Mouse (Mus musculus) heart, postnatal 0 days (tissue): ENCODE measurements around the gene Tbc1d17. TPM values are rescaled to one million over a fixed set of nuclear protein-coding genes. Genes with fewer than 3 reads are reported as not detected.

Experiments
- ATAC-seq: fragments of 200-750 bp; cut with Nextera tagmentation; 2 replicates; pipeline ENCODE4 v1.8.0; 2017; ENCODE audit warnings: low read depth, moderate number of reproducible peaks, moderate library complexity; ENCODE audit not compliant: insufficient read depth
- DNase-seq: peaks from one replicate; pipeline ENCODE4 v3.0.0-alpha.2; 2016; ENCODE audit warnings: low spot score
- H3K27ac ChIP-seq: fragments of 300-500 bp; sonication (generic); 2 replicates; pipeline ENCODE4 v1.5.1; 2014; ENCODE audit warnings: low read depth, mild to moderate bottlenecking
- H3K27me3 ChIP-seq: fragments of 300-500 bp; sonication (generic); 2 replicates; pipeline ENCODE4 v1.6.1; 2014; ENCODE audit warnings: low read length, mixed read lengths; ENCODE audit not compliant: control insufficient read depth, insufficient read depth
- H3K36me3 ChIP-seq: fragments of 300-500 bp; sonication (generic); replicated peaks from 2 replicates; pipeline ENCODE4 v1.6.1; 2014; ENCODE audit warnings: low read length, mixed read lengths; ENCODE audit not compliant: control insufficient read depth, insufficient read depth
- H3K4me1 ChIP-seq: fragments of 300-500 bp; sonication (generic); 2 replicates; pipeline ENCODE4 v1.6.1; 2014; ENCODE audit warnings: antibody characterized with exemption; ENCODE audit not compliant: control insufficient read depth, insufficient read depth
- H3K4me2 ChIP-seq: fragments of 300-500 bp; sonication (generic); 2 replicates; pipeline ENCODE4 v1.6.1; 2014; ENCODE audit warnings: low read depth, mild to moderate bottlenecking, low read length, moderate library complexity
- H3K4me3 ChIP-seq: fragments of 300-500 bp; sonication (generic); 2 replicates; pipeline ENCODE4 v1.5.1; 2014; ENCODE audit warnings: low read depth, low read length
- H3K9ac ChIP-seq: fragments of 300-500 bp; sonication (generic); replicated peaks from 2 replicates; pipeline ENCODE4 v1.6.1; 2014; ENCODE audit warnings: low read depth, low read length, mixed read lengths
- H3K9me3 ChIP-seq: fragments of 300-500 bp; sonication (generic); replicated peaks from 2 replicates; pipeline ENCODE4 v1.6.1; 2016; ENCODE audit warnings: low read length; ENCODE audit not compliant: control insufficient read depth
- CTCF ChIP-seq: IDR thresholded peaks from 2 replicates; pipeline ENCODE4 v1.5.1; 2016; ENCODE audit warnings: antibody characterized with exemption, control low read depth, low read depth
- EP300 ChIP-seq: IDR thresholded peaks from 2 replicates; pipeline ENCODE4 v1.6.1; 2016; ENCODE audit warnings: antibody characterized with exemption, low read depth
- WGBS: fragments of 180-500 bp; shearing (Covaris S2); extraction: QIAGEN DNeasy Blood & Tissue Kit; methylation state at CpG from one replicate; pipeline ENCODE4 v1.1.7; 2014; 5-methylcytosine and 5-hydroxymethylcytosine counted together
- polyA plus RNA-seq: library from polyadenylated mRNA; unstranded; fragments of >200 nt; fragmentation: Nextera tagmentation; extraction: Ambion mirVana; gene quantifications from 2 replicates; pipeline ENCODE4 v1.2.1, GENCODE M21; 2015
- total RNA-seq: library from RNA; depleted of rRNA; stranded (reverse); fragments of >200 nt; gene quantifications from 2 replicates; pipeline ENCODE4 v1.2.3, GENCODE M21; 2014; ENCODE audit warnings: low replicate concordance

Gene Tbc1d17
- total and polyA plus RNA-seq, 2 experiments from 2014 or later: 51.7 to 101 TPM

DNA sequence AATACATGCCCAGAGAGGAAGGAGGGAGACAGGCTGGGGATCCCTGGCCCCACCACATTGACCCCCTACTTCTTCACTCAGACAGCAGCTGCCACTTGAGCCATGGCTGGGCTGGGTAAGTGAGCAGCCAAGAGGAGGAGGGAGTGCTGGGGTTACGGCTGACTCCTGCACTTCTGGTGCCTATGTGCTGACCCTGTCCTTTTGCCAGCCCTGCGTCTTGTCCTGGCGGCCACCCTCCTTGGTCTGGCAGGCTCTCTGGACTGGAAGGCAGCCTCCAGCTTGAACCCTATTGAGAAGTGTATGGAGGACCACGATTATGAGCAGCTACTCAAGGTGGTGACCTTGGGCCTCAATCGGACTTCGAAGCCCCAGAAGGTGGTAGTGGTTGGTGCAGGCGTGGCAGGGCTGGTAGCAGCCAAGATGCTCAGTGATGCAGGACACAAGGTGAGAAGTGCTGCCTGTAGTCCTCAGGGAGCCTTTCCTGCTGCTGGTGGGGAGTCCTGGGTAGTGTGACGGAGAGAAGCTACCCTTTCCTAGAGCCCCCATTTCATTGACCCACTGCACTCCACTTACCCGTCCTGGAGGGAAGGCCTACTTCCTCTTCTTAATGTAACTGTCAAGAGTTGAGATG, 12.3 kb downstream of the Tbc1d17 start:
- H3K4me2 ChIP-seq: no peak overlapping the region
- H3K36me3 ChIP-seq: peaks cover 18% of the 10 kb centered on the region
- ATAC-seq: no peak
- no peaks in the 10 kb centered on the region for H3K9me3 ChIP-seq
- H3K9ac ChIP-seq: no peak overlapping the region
- no peak for TF ChIP-seq CTCF
- no peak for TF ChIP-seq EP300
- WGBS: 80% methylated on average over 9 of the region's 9 CpGs
- no peak overlapping the region for H3K4me3 ChIP-seq
- H3K4me1 ChIP-seq: peaks cover 20% of the 10 kb centered on the region
- DNase-seq: no peak
- peaks cover 5% of the 10 kb centered on the region; the same call in 1 of the 2 replicates for H3K27me3 ChIP-seq
- no peak overlapping the region for H3K27ac ChIP-seq

DNA sequence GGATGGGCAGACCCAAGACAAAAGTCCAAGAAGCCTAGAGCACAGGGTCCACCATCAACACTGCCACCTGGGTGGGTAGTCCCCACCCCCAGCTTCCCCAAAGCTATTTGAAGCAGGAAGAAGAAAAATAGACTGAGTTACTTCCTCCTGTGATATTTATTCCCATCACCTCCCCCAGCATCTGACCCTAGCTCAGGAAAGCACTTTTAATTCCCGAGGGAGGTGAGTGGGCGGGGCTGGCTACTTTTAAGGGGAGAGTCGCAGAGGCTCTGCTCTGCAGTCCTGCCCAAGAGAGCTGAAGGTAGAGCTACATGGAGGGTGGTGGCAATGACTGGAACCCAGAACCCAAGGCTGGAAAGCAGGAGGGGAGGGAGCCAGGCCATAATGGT, 12.9 kb downstream of the Tbc1d17 start:
- Histone ChIP-seq H3K9ac (no peak overlapping the region), H3K27ac (no peak overlapping the region), H3K9me3 (no peaks in the 10 kb centered on the region), H3K36me3 (peaks cover 20% of the 10 kb centered on the region), H3K4me3 (no peak overlapping the region), H3K4me1 (peaks cover 20% of the 10 kb centered on the region), H3K27me3 (peaks cover 5% of the 10 kb centered on the region; the same call in 1 of the 2 replicates), H3K4me2 (no peak overlapping the region)
- TF ChIP-seq CTCF: no peak
- no peak for TF ChIP-seq EP300
- 31% methylated on average over 3 of the region's 3 CpGs for WGBS
- ATAC-seq (no peak), DNase-seq (no peak)

DNA sequence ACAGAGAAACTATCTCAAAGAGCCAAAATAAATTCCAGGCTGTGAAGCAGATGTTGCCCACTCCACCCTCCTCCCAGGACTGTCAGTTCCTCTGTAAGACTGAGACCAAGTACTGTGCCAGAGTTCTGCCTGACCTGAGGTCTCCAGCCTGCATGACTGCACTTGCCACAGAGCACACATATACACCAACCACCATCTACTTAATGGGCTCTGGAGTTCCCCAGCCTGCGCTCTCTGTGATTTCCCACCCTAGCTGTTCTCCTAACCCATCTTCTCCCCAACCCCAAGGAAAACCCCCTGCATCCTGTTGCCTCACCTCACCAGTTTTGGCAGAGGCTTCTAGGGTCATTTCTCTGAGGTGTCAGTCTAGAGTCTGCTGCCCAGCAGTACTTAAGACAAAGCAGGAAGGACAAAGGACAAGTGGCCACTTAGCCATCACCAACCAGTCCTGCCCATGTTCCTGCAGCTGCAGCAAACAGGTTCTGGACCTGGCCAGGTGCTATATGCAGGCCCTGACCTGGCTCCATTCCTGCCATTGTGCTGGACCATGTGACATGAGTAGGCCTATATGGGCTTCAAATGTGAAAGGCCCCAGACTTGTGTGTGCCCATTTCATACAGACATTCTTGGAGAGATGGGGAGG, 13.4 kb downstream of the Tbc1d17 start:
- Histone ChIP-seq H3K36me3 (peaks cover 22% of the 10 kb centered on the region), H3K27ac (no peak overlapping the region), H3K9ac (no peak overlapping the region), H3K4me2 (no peak overlapping the region), H3K9me3 (no peaks in the 10 kb centered on the region), H3K4me3 (no peak overlapping the region), H3K4me1 (peaks cover 20% of the 10 kb centered on the region), H3K27me3 (peaks cover 2% of the 10 kb centered on the region; the same call in 1 of the 2 replicates)
- no peak for TF ChIP-seq EP300
- TF ChIP-seq CTCF: no peak
- ATAC-seq (no peak), DNase-seq (no peak)
- WGBS: 88% methylated on average over 1 of the region's 1 CpGs

DNA sequence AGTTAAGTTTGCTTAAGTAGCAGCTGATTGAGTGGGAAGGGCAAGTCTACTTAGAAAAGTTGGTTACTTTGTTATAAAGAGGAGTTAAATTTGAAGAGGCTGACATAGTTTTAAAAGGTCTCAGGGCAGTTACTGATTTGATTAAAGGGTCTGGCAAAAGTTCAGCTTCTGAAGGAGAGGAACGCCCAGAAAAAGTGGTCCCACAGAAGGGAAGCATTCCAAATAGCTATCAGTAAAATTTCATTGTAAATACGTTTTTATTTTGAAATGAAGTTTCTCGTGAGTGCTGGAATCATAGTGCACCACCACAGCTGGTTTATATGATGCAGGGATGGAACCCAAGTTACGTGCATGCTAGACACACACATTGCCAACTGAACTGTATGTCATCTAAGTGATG, 16.1 kb downstream of the Tbc1d17 start:
- Histone ChIP-seq H3K27ac (no peak overlapping the region), H3K27me3 (no peaks in the 10 kb centered on the region), H3K4me2 (no peak overlapping the region), H3K4me1 (0 out of 2 replicates have a peak, but pooled peaks cover 8% of the 10 kb centered on the region), H3K36me3 (peaks cover 44% of the 10 kb centered on the region), H3K4me3 (no peak overlapping the region), H3K9me3 (no peaks in the 10 kb centered on the region), H3K9ac (no peak overlapping the region)
- DNase-seq: no peak
- WGBS: 66% methylated on average over 4 of the region's 4 CpGs
- no peak for ATAC-seq
- TF ChIP-seq CTCF: no peak
- no peak for TF ChIP-seq EP300

DNA sequence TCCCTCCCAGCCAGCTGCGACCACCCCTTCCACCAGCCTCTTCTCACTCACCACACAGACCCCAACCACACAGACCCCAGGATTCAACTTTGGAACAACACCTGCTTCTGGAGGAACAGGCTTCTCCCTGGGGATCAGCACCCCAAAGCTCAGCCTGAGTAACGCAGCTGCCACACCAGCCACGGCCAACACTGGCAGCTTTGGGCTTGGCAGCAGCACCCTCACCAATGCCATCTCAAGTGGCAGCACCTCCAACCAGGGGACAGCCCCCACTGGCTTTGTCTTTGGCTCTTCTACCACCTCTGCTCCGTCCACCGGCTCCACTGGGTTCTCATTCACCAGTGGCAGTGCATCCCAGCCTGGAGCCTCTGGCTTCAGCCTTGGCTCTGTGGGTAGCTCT, 20.2 kb downstream of the Tbc1d17 start:
- no peak for TF ChIP-seq CTCF
- TF ChIP-seq EP300: no peak
- Histone ChIP-seq H3K9ac (no peak overlapping the region), H3K4me2 (no peak overlapping the region), H3K27ac (no peak overlapping the region), H3K4me3 (no peak overlapping the region), H3K9me3 (no peaks in the 10 kb centered on the region), H3K36me3 (peaks cover 44% of the 10 kb centered on the region), H3K27me3 (no peaks in the 10 kb centered on the region), H3K4me1 (no peaks in the 10 kb centered on the region)
- WGBS: 84% methylated on average over 5 of the region's 5 CpGs
- ATAC-seq (no peak), DNase-seq (no peak)

DNA sequence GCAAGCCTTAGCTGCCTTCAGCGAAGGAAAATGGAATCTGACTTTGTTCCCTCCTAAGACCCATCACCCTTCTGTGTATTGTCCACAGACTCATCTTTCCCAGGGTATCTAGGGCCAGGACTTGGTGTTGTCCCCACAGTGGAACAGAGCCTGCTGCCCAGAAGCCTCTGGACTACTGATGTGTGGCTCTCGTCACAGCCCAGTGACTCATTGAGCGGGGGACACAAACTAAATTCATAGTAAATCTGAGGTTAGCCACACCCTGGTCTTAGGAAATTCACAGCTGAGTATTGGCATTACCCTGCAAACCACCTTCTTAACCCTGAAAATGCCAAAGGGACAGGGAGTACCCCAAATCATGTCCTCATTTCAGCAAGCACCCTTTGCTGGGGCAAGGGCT, 22.1 kb downstream of the Tbc1d17 start:
- WGBS: 84% methylated on average over 3 of the region's 3 CpGs
- peaks cover under 1% of the 10 kb centered on the region; the same call in 1 of the 2 replicates for H3K4me1 ChIP-seq
- TF ChIP-seq CTCF (no peak), EP300 (no peak)

More for the DNA sequence above, 22.1 kb downstream of the Tbc1d17 start:
- Histone ChIP-seq H3K9ac (no peak overlapping the region), H3K9me3 (no peaks in the 10 kb centered on the region), H3K4me2 (no peak overlapping the region), H3K27ac (no peak overlapping the region), H3K4me3 (no peak overlapping the region), H3K36me3 (peaks cover 38% of the 10 kb centered on the region), H3K27me3 (no peaks in the 10 kb centered on the region)
- DNase-seq (no peak), ATAC-seq (no peak)
